Mouse (Mus musculus) layer of hippocampus, postnatal 14 days (tissue): Measurements from ENCODE around the gene Eid1. TPM values are rescaled to one million over a fixed set of nuclear protein-coding genes. Genes with fewer than 3 reads are reported as not detected.
A peak's percentile ranks its signal among the peaks of the same experiment; 100 is the strongest.

Experiments used
- DNase-seq, 2 experiments: peaks; one replicate each; pipeline ENCODE4 v3.0.0; 2021 to 2022; ENCODE audit warnings: low spot score in 2 of 2, mixed read lengths in 1 of 2
- total RNA-seq, 2 experiments: library from RNA; stranded (reverse); gene quantifications; 2 replicates each; pipeline ENCODE4 v1.2.3; 2021

The Eid1 gene
- total RNA-seq, 2 experiments from 2014 or later: 323 to 341 TPM

GRCm38 (mm10) chr2:125667184-125667583 is 5.7 kb upstream of the Eid1 start:
- no peak for DNase-seq

GRCm38 (mm10) chr2:125667721-125668120 is 5.2 kb upstream of the Eid1 start:
- DNase-seq: no peak

- no peak for DNase-seq
Observed at GRCm38 (mm10) chr2:125670846-125671245, 2.0 kb upstream of the Eid1 start.

- no peak for DNase-seq
Observed at GRCm38 (mm10) chr2:125672568-125672956, 333 bp upstream of the Eid1 start.

GRCm38 (mm10) chr2:125681811-125682210 is 8.9 kb downstream of the Eid1 start:
- no peak for DNase-seq

GRCm38 (mm10) chr2:125683895-125684294 is 11.0 kb downstream of the Eid1 start:
- DNase-seq: no peak

- DNase-seq: no peak
Observed at GRCm38 (mm10) chr2:125684559-125685440, 11.9 kb downstream of the Eid1 start.

- no peak for DNase-seq
Observed at GRCm38 (mm10) chr2:125685441-125686150, 12.7 kb downstream of the Eid1 start.

GRCm38 (mm10) chr2:125692010-125692409 is 19.1 kb downstream of the Eid1 start:
- no peak for DNase-seq

GRCm38 (mm10) chr2:125694798-125695197 is 21.9 kb downstream of the Eid1 start:
- DNase-seq: no peak

GRCm38 (mm10) chr2:125696219-125696618 is 23.3 kb downstream of the Eid1 start:
- DNase-seq: no peak

- no peak for DNase-seq
Observed at GRCm38 (mm10) chr2:125701606-125702005, 28.7 kb downstream of the Eid1 start.

- DNase-seq: no peak
Observed at GRCm38 (mm10) chr2:125702851-125703250, 30.0 kb downstream of the Eid1 start.

GRCm38 (mm10) chr2:125704907-125705631 is 32.2 kb downstream of the Eid1 start:
- DNase-seq: no peak

GRCm38 (mm10) chr2:125706510-125706921 is 33.6 kb downstream of the Eid1 start:
- no peak for DNase-seq

GRCm38 (mm10) chr2:125716599-125716998 is 43.7 kb downstream of the Eid1 start:
- DNase-seq: no peak

- no peak for DNase-seq
Observed at GRCm38 (mm10) chr2:125723086-125723407, 50.2 kb downstream of the Eid1 start.

GRCm38 (mm10) chr2:125723408-125724085 is 50.7 kb downstream of the Eid1 start:
- peak; percentile 41 for DNase-seq

- no peak for DNase-seq
Observed at GRCm38 (mm10) chr2:125724086-125724430, 51.2 kb downstream of the Eid1 start, which contains the start of gene Shc4. Shc4 (minus strand) TSS chr2:125724148.
